Mouse (Mus musculus) hindbrain, postnatal 0 days (tissue): ENCODE data around the gene Crkl. TPM values are rescaled to one million over a fixed set of nuclear protein-coding genes. Genes with fewer than 3 reads are reported as not detected.

Experiments
- ATAC-seq: fragments of 200-750 bp; cut with Nextera tagmentation; 2 replicates; pipeline ENCODE4 v1.8.0; 2017; ENCODE audit warnings: mild to moderate bottlenecking, moderate TSS enrichment, moderate library complexity
- DNase-seq: peaks from one replicate; pipeline ENCODE4 v3.0.0-alpha.2; 2015; ENCODE audit warnings: low spot score
- H3K27ac ChIP-seq: fragments of 300-500 bp; sonication (generic); 2 replicates; pipeline ENCODE4 v1.5.1; 2014; ENCODE audit warnings: mild to moderate bottlenecking
- H3K27me3 ChIP-seq: fragments of 300-500 bp; sonication (generic); 2 replicates; pipeline ENCODE4 v1.6.1; 2014; ENCODE audit warnings: low read length, mixed read lengths; ENCODE audit not compliant: insufficient read depth
- H3K36me3 ChIP-seq: fragments of 300-500 bp; sonication (generic); 2 replicates; pipeline ENCODE4 v1.6.1; 2014; ENCODE audit warnings: low read length, mixed read lengths; ENCODE audit not compliant: insufficient read depth
- H3K4me1 ChIP-seq: fragments of 300-500 bp; sonication (generic); 2 replicates; pipeline ENCODE4 v1.6.1; 2014; ENCODE audit warnings: antibody characterized with exemption, low read length, mixed read lengths; ENCODE audit not compliant: insufficient read depth
- H3K4me2 ChIP-seq: fragments of 300-500 bp; sonication (generic); 2 replicates; pipeline ENCODE4 v1.6.1; 2014; ENCODE audit warnings: low read depth, mild to moderate bottlenecking, low read length, moderate library complexity, mixed read lengths
- H3K4me3 ChIP-seq: fragments of 300-500 bp; sonication (generic); 2 replicates; pipeline ENCODE4 v1.5.1; 2014; ENCODE audit warnings: low read length
- H3K9ac ChIP-seq: fragments of 300-500 bp; sonication (generic); replicated peaks from 2 replicates; pipeline ENCODE4 v1.6.1; 2014; ENCODE audit warnings: mild to moderate bottlenecking, low read length, moderate library complexity, mixed read lengths
- H3K9me3 ChIP-seq: fragments of 300-500 bp; sonication (generic); 2 replicates; pipeline ENCODE4 v1.6.1; 2016; ENCODE audit warnings: low read length, mixed read lengths
- CTCF ChIP-seq: IDR thresholded peaks from 2 replicates; pipeline ENCODE4 v1.5.1; 2016; ENCODE audit warnings: antibody characterized with exemption, control low read depth, low read depth
- WGBS: fragments of 180-500 bp; shearing (Covaris S2); extraction: QIAGEN DNeasy Blood & Tissue Kit; methylation state at CpG from one replicate; pipeline ENCODE4 v1.1.7; 2014; 5-methylcytosine and 5-hydroxymethylcytosine counted together
- polyA plus RNA-seq: library from polyadenylated mRNA; unstranded; fragments of >200 nt; fragmentation: Nextera tagmentation; extraction: Ambion mirVana; gene quantifications from 2 replicates; pipeline ENCODE4 v1.2.1, GENCODE M21; 2015
- total RNA-seq: library from RNA; depleted of rRNA; stranded (reverse); fragments of >200 nt; gene quantifications from 2 replicates; pipeline ENCODE4 v1.2.3, GENCODE M21; 2014

Crkl gene
- total and polyA plus RNA-seq, 2 experiments from 2014 or later = 68.7 to 83.1 TPM

GRCm38 (mm10) chr16:17481465-17481864 lies 29.7 kb downstream of the Crkl start:
- Histone ChIP-seq H3K9ac (no peak overlapping the region), H3K4me2 (no peak overlapping the region), H3K9me3 (no peaks in the 10 kb centered on the region), H3K4me1 (no peaks in the 10 kb centered on the region), H3K4me3 (no peak overlapping the region), H3K27ac (no peak overlapping the region), H3K36me3 (peaks cover 24% of the 10 kb centered on the region), H3K27me3 (no peaks in the 10 kb centered on the region)
- no peak for TF ChIP-seq CTCF
- WGBS = 97% methylated on average over 2 of the region's 2 CpGs
- DNase-seq (no peak), ATAC-seq (no peak)

GRCm38 (mm10) chr16:17486505-17486904 lies 34.7 kb downstream of the Crkl start:
- Histone ChIP-seq H3K4me2 (no peak overlapping the region), H3K27ac (no peak overlapping the region), H3K9me3 (no peaks in the 10 kb centered on the region), H3K27me3 (no peaks in the 10 kb centered on the region), H3K36me3 (peaks cover 27% of the 10 kb centered on the region), H3K4me3 (no peak overlapping the region), H3K4me1 (no peaks in the 10 kb centered on the region; the same call in 1 of the 2 replicates), H3K9ac (no peak overlapping the region)
- no peak for TF ChIP-seq CTCF
- WGBS = 25% methylated on average over 3 of the region's 3 CpGs
- DNase-seq (peak; percentile 36), ATAC-seq (no peak)

GRCm38 (mm10) chr16:17488478-17489468 lies 37.0 kb downstream of the Crkl start:
- Histone ChIP-seq H3K9ac (no peak overlapping the region; the same call in 1 of the 2 replicates), H3K4me2 (peak overlapping the region; percentile 89), H3K4me3 (peak overlapping the region; percentile 46), H3K36me3 (peaks cover 16% of the 10 kb centered on the region), H3K27ac (no peak overlapping the region), H3K27me3 (no peaks in the 10 kb centered on the region), H3K9me3 (no peaks in the 10 kb centered on the region), H3K4me1 (no peaks in the 10 kb centered on the region; the same call in 1 of the 2 replicates)
- DNase-seq (peak; percentile 23), ATAC-seq (peak; percentile 19; the same call in 1 of the 2 replicates)
- WGBS = 50% methylated on average over 14 of the region's 14 CpGs
- TF ChIP-seq CTCF = peak; percentile 46

GRCm38 (mm10) chr16:17489469-17490111 lies 37.8 kb downstream of the Crkl start, which contains the start of gene Aifm3:
Aifm3 (plus strand) TSS chr16:17489611.
- DNase-seq (no peak), ATAC-seq (peak; percentile 50)
- no peaks in the 10 kb centered on the region for H3K27me3 ChIP-seq
- peaks cover 10% of the 10 kb centered on the region for H3K36me3 ChIP-seq
- TF ChIP-seq CTCF = 0 out of 2 replicates have a peak, but pooled peaks have one; percentile 7
- H3K4me1 ChIP-seq = no peaks in the 10 kb centered on the region; the same call in 1 of the 2 replicates
- peak within 1 kb of the TSS; percentile 89 for H3K4me2 ChIP-seq
- H3K9ac ChIP-seq = no peak within 1 kb of the TSS; the same call in 1 of the 2 replicates
- WGBS = 1% methylated on average over 44 of the region's 47 CpGs
- peak within 1 kb of the TSS; percentile 46 for H3K4me3 ChIP-seq
- no peak within 1 kb of the TSS for H3K27ac ChIP-seq
- no peaks in the 10 kb centered on the region for H3K9me3 ChIP-seq

- 0 out of 2 replicates have a peak, but pooled peaks cover 3% of the 10 kb centered on the region for H3K36me3 ChIP-seq
- H3K4me3 ChIP-seq = no peak overlapping the region
- H3K27me3 ChIP-seq = no peaks in the 10 kb centered on the region
- no peak for TF ChIP-seq CTCF
- H3K9me3 ChIP-seq = no peaks in the 10 kb centered on the region
- DNase-seq (peak; percentile 30), ATAC-seq (no peak)
- H3K27ac ChIP-seq = no peak overlapping the region
- H3K4me1 ChIP-seq = peaks cover under 1% of the 10 kb centered on the region; the same call in 1 of the 2 replicates
- H3K9ac ChIP-seq = no peak overlapping the region
- no peak overlapping the region for H3K4me2 ChIP-seq
- WGBS = 78% methylated on average over 5 of the region's 5 CpGs
Measured at GRCm38 (mm10) chr16:17491154-17491553, 39.4 kb downstream of the Crkl start.

- ATAC-seq (no peak), DNase-seq (no peak)
- Histone ChIP-seq H3K36me3 (no peaks in the 10 kb centered on the region), H3K27me3 (no peaks in the 10 kb centered on the region), H3K9me3 (no peaks in the 10 kb centered on the region), H3K4me1 (peaks cover 7% of the 10 kb centered on the region), H3K9ac (no peak overlapping the region; the same call in 1 of the 2 replicates), H3K4me2 (no peak overlapping the region), H3K27ac (no peak overlapping the region), H3K4me3 (no peak overlapping the region)
- WGBS = 58% methylated on average over 5 of the region's 5 CpGs
- no peak for TF ChIP-seq CTCF
Measured at GRCm38 (mm10) chr16:17491896-17492561, 40.2 kb downstream of the Crkl start.
